Mouse (Mus musculus) heart, postnatal 10 days (tissue): Measurements from ENCODE around the gene Gramd2. TPM values are rescaled to one million over a fixed set of nuclear protein-coding genes. Genes with fewer than 3 reads are reported as not detected.

Source experiments
- DNase-seq, 2 experiments: peaks; one replicate each; pipeline ENCODE4 v3.0.0; 2021
- intact Hi-C: fragments of 180-260 bp; cut with DNase I; formaldehyde crosslinking; loops from one replicate; pipeline ENCODE4 v1.15.1; 2025
- total RNA-seq, 2 experiments: library from RNA; stranded (reverse); gene quantifications; 2 replicates each; pipeline ENCODE4 v1.2.3; 2021

The Gramd2 gene
- under 1 TPM in 1 of 2 experiments, not detected in 1; 0.26 TPM for total RNA-seq

DNA sequence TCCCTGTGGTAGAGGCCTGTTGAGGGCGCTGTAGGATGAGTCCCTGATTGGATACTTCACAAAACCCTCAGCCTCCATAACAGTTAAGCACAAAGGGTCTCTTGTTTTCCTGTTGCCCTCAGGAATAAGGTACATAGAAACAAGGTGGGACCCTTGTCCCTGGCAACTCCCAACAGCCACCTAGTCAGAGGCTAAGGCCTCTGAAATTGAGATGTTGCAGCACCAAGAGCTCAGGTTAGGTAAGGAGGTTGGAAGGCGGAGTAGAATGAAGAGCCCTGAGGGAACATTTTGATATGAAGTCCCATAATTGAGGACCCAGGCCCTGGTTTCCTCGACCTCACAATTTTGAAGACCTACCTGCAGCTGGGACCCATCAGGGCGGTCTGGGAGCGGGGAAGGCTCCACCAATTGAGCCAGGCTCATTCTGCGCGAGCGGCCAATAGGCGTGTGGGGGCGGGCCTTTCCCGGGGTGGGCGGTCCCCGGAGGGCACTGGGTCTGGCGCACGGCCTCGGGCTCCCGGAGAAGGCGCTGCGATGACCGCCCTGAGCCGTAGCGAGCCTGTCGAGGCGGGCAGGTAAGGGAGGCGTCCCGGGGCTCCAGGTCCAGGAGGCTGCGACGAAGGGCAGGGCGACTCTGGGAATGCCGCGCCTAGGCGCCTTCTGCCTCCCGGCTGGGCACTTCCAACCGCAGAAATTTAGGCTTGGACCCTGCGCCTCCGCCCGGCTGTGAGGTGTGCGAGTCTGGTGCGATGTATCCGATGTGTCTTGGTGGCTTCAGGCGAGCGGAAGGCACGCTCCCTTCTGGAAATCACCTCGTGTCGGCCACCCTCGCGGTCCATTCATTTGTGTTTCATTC is at the start of gene Gramd2:
Gene Gramd2 (plus strand): TSS at position 467 of the 856 bp plus-strand sequence.
- intact Hi-C loops, result loop anchor here (5.0 kb wide), 1 partner anchor 113 kb away; no protein-coding TSS in a partner anchor

DNA sequence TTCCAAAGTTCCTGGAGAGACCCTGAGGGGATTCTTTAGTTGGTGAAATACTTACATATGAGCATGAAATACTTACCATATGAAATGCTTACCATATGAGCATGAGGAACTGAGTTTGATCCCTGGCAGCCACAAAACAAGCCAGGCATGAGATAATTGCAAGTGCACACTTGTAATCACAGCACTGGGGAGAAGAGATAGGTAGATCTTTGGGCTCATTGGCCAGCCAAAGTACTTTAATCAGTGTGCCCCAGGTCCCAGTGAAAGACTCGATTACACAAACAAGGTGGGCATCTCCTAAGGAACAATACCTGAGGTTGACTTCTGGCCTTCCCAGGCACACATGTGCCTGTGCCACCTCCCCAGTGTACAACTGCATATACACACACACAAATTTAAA is 41.6 kb upstream of the Gramd2 start:
- intact Hi-C loops, result no loop called here
- no peak for DNase-seq

More for the DNA sequence above, at the start of gene Gramd2:
- DNase-seq, result peak; percentile 84

DNA sequence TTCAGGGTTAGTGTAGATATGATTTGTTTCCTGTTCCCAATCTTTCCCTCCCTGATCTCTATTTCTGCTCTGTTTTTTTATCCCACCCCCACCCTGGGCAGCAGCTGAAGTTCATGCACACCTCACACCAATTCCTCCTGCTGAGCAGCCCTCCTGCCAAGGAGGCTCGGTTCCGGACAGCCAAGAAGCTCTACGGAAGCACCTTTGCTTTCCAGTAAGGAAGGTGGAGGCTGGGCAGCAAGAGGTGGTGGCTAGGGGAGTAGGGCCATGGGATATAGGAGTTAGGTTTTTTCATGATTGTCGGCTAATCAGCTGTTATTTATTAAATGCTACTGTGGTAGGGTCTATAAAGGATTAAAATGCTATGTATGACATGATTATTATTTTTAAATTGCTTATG is 40.0 kb upstream of the Gramd2 start:
- DNase-seq, result no peak
- intact Hi-C loops, result no loop called here

GRCm38 (mm10) chr9:59641320-59641719 is 38.6 kb upstream of the Gramd2 start:
- DNase-seq, result no peak
- intact Hi-C loops, result no loop called here

DNA sequence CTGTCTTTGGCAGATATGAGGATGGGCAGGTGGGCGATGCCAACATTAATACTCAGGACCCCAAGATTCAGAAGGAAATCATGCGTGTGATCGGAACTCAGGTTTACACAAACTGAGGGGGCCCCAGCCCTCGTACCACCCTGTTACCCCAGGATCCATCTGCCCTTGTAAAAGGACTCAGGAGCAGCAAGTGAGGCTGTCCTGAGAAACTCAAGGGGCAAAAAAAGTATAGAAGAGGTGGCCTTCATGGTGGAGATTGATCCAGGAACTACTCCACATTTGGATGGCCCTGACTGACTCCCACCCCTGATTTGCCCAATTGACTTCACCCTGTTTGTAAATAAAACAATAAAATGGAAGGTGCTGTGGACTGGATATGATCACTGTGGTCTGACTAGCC is 30.0 kb upstream of the Gramd2 start:
- no peak for DNase-seq
- intact Hi-C loops, result no loop called here

- no peak for DNase-seq
- intact Hi-C loops, result no loop called here
Measured at GRCm38 (mm10) chr9:59653371-59653770, 26.6 kb upstream of the Gramd2 start.

GRCm38 (mm10) chr9:59654450-59654983 is 25.4 kb upstream of the Gramd2 start:
- intact Hi-C loops, result no loop called here
- DNase-seq, result no peak

- DNase-seq, result peak; percentile 98
- intact Hi-C loops, result loop anchor here (2.0 to 5.0 kb wide), 2 partner anchors 17 to 169 kb away; partner anchors contain the start of gene Arih1
Measured at GRCm38 (mm10) chr9:59655958-59656634, 23.8 kb upstream of the Gramd2 start, which contains the start of gene Pkm. TSS of gene Pkm (plus strand) at chr9:59656368.

DNA sequence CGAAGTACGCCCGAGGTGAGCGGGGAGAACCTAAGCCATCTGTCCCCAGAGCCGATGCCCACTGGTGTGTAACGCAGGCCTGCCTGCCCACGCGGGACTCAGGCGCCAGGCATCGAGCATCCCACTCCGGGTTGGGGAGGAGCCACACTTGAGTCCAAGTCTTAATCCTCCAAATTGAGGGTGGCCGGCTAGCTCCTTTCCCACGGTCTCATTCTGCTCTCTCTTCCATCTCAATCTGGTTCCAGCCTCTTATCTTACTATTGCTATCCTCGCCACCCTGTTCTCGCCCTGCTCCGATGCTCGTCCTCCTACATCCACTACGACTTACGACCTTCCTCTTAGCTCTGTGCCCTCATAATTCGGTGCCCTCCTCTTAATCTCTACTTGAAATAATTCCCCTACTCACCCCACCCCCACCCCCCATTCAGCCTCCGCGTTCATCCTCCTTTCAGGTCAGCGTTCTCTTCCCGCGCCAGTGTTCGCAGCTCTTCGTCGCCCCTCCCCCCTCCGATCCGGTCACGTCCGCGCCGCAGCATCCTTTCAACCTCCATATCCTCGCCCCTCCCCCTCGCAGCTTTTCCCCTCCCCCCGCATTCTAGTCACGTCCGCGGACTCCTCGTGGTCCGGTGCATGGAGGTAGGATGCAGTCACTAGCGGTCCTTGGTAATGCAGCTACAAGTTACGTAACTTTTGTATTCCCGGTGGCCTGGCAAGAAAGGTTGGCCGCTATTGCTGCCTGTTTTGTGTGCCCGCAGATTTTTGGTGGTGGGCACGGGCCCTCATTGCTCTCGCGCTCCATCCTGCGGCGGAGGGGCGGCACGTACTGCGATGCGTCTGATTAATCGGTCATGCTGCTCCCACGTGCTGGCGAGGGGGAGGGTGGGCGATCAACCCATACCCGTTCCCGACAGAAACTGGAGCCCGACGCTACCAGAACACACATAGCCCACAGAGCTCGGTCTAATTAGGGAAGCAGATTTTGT is 23.0 kb upstream of the Gramd2 start:
- DNase-seq, result peak; percentile 84 to 87
- intact Hi-C loops, result loop anchor here (2.0 to 5.0 kb wide), 2 partner anchors 16 to 170 kb away; partner anchors contain the start of gene Arih1

GRCm38 (mm10) chr9:59658146-59658545 is 21.8 kb upstream of the Gramd2 start:
- DNase-seq, result peak in 1 of 2 experiments; percentile 11
- intact Hi-C loops, result loop anchor here (5.0 kb wide), 1 partner anchor 171 kb away; the partner anchor contains the start of gene Arih1

GRCm38 (mm10) chr9:59659036-59660026 is 20.6 kb upstream of the Gramd2 start:
- intact Hi-C loops, result loop anchor here (5.0 kb wide), 1 partner anchor 172 kb away; the partner anchor contains the start of gene Arih1

DNA sequence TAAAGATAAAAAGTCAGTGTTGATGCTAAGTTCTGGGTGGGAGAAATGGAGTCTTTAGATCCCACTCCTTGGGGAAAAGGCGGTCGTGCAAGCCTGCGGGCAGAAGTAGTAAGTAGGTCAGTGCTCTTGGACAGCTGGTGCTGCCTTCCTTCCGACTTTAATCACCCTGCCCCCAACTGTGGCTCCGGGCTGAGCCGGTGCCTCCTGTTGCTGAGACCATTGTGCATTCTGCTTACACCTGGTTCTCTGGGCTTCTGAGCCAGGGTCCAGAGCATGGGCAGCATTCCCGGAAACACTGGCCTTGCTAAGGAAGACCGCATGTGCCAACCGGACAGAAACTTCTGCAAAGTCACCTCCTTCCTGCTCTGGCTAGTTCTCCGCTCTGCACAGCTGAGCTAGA is 19.5 kb upstream of the Gramd2 start:
- intact Hi-C loops, result no loop called here
- DNase-seq, result peak; percentile 71 to 78

More at GRCm38 (mm10) chr9:59659036-59660026, 20.6 kb upstream of the Gramd2 start:
- DNase-seq, result peak; percentile 91 to 92

GRCm38 (mm10) chr9:59661298-59661975 is 18.5 kb upstream of the Gramd2 start:
- DNase-seq, result peak in 1 of 2 experiments; percentile 32
- intact Hi-C loops, result no loop called here

DNA sequence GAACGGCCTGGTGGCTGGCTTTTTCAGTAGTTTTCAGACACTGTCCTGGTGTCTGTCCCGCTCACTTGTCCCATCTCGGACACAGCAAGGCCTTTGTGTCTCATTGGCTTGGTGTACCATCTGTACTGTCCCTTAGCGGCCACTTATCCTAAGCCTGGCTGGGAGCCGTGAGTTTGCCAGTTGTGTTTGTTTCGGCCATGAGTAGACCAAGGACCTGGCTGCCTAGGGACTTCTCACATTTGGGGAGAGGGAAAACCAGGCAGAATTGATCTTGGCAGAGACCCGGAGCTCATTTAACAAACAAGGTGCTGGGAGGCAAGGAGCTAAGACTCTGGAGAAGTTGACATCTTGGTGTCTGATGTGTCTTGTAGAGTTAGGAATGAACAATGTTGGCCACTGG is 16.7 kb upstream of the Gramd2 start:
- DNase-seq, result peak in 1 of 2 experiments; percentile 9

GRCm38 (mm10) chr9:59663957-59664356 is 16.0 kb upstream of the Gramd2 start:
- peak in 1 of 2 experiments; percentile 4 for DNase-seq

More for the DNA sequence above, 16.7 kb upstream of the Gramd2 start:
- intact Hi-C loops, result no loop called here

GRCm38 (mm10) chr9:59664664-59665256 is 15.2 kb upstream of the Gramd2 start:
- DNase-seq, result no peak
- intact Hi-C loops, result no loop called here

More at GRCm38 (mm10) chr9:59663957-59664356, 16.0 kb upstream of the Gramd2 start:
- intact Hi-C loops, result no loop called here

DNA sequence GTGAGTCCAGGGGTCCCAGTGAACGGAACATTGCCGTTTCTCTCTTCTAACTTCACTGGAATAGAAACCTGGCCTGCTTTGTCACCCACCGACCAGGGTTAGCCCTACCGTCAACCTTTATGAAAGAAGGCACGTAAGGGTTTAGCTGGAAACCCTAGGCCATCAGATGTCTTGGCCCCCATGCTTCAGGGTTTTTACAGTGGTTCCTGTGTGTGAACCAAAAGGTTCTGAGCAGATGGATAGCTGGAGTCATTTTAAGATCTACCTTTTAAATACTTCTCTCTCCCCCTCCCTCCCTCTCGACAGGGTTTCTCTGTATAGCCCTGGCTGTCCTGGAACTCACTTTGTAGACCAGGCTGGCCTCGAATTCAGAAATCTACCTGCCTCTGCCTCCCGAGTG is 13.9 kb upstream of the Gramd2 start:
- no peak for DNase-seq
- intact Hi-C loops, result no loop called here
